Mouse (Mus musculus): Measurements from ENCODE around the gene Gm2916. TPM values are rescaled to one million over a fixed set of nuclear protein-coding genes. Genes with fewer than 3 reads are reported as not detected.
"Not testable (repeated sequence)": the region's sequence is repeated elsewhere in the genome, so short reads cannot be mapped to it uniquely, and the experiment has no call there.

The Gm2916 gene
- polyA plus RNA-seq (2014; fragmentation: Nextera tagmentation; extraction: Ambion mirVana): 0.20 TPM in 2 replicates

GRCm38 (mm10) chr14:3883872-3884271, at the start of gene Gm2916:
TSS of gene Gm2916 (plus strand) at chr14:3884172.
- ATAC-seq (ENCODE audit: low FRiP score); H3K27me3 ChIP-seq (ENCODE audit: control insufficient read depth, insufficient read depth, low read length); H3K4me2 ChIP-seq (replicated peaks; ENCODE audit: low read depth, low read length); DNase-seq (ENCODE audit: low spot score); H3K9ac ChIP-seq (ENCODE audit: low read depth, low read length); H3K4me3 ChIP-seq (ENCODE audit: low read depth, low read length); H3K36me3 ChIP-seq (ENCODE audit: control insufficient read depth, insufficient read depth, low read length); H3K27ac ChIP-seq (ENCODE audit: low read depth, low read length); H3K9me3 ChIP-seq (ENCODE audit: control insufficient read depth, low read length); H3K4me1 ChIP-seq (replicated peaks; ENCODE audit: control insufficient read depth, insufficient read depth, low read length): not testable (repeated sequence)
- no CpG with 5 or more reads among the region's 1 CpGs for WGBS

GRCm38 (mm10) chr14:3845945-3846344, 38.0 kb upstream of the Gm2916 start, which contains the start of gene Gm3033:
TSS of gene Gm3033 (plus strand) at chr14:3846245.
- H3K27ac ChIP-seq (ENCODE audit: low read depth, low read length); ATAC-seq (ENCODE audit: low FRiP score); H3K4me2 ChIP-seq (replicated peaks; ENCODE audit: low read depth, low read length); H3K4me3 ChIP-seq (ENCODE audit: low read depth, low read length); H3K27me3 ChIP-seq (ENCODE audit: control insufficient read depth, insufficient read depth, low read length); H3K9me3 ChIP-seq (ENCODE audit: control insufficient read depth, low read length); H3K9ac ChIP-seq (ENCODE audit: low read depth, low read length); H3K36me3 ChIP-seq (ENCODE audit: control insufficient read depth, insufficient read depth, low read length); H3K4me1 ChIP-seq (replicated peaks; ENCODE audit: control insufficient read depth, insufficient read depth, low read length); DNase-seq (ENCODE audit: low spot score): not testable (repeated sequence)
- no CpG with 5 or more reads among the region's 2 CpGs for WGBS

- H3K27ac ChIP-seq (ENCODE audit: low read depth, low read length); H3K36me3 ChIP-seq (ENCODE audit: control insufficient read depth, insufficient read depth, low read length); H3K9ac ChIP-seq (ENCODE audit: low read depth, low read length); H3K27me3 ChIP-seq (ENCODE audit: control insufficient read depth, insufficient read depth, low read length); H3K4me1 ChIP-seq (replicated peaks; ENCODE audit: control insufficient read depth, insufficient read depth, low read length); H3K4me2 ChIP-seq (replicated peaks; ENCODE audit: low read depth, low read length); DNase-seq (ENCODE audit: low spot score); H3K4me3 ChIP-seq (ENCODE audit: low read depth, low read length); H3K9me3 ChIP-seq (ENCODE audit: control insufficient read depth, low read length); ATAC-seq (ENCODE audit: low FRiP score): not testable (repeated sequence)
- no CpG with 5 or more reads among the region's 2 CpGs for whole genome bisulfite sequencing
Measured at GRCm38 (mm10) chr14:3931456-3931855, 47.5 kb downstream of the Gm2916 start, which contains the start of gene Gm3029. TSS of gene Gm3029 (plus strand) at chr14:3931756.

- not testable (repeated sequence) for H3K4me2 ChIP-seq (replicated peaks; ENCODE audit: low read depth, low read length)
- WGBS: no CpG with 5 or more reads among the region's 2 CpGs
Measured at GRCm38 (mm10) chr14:3963247-3963646, 79.3 kb downstream of the Gm2916 start, which contains the start of gene Gm3095. TSS of gene Gm3095 (plus strand) at chr14:3963547.

More at GRCm38 (mm10) chr14:3963247-3963646, 79.3 kb downstream of the Gm2916 start, which contains the start of gene Gm3095:
- H3K4me3 ChIP-seq (ENCODE audit: low read depth, low read length); H3K27me3 ChIP-seq (ENCODE audit: control insufficient read depth, insufficient read depth, low read length); H3K4me1 ChIP-seq (replicated peaks; ENCODE audit: control insufficient read depth, insufficient read depth, low read length); H3K9ac ChIP-seq (ENCODE audit: low read depth, low read length); DNase-seq (ENCODE audit: low spot score); H3K27ac ChIP-seq (ENCODE audit: low read depth, low read length); H3K9me3 ChIP-seq (ENCODE audit: control insufficient read depth, low read length); H3K36me3 ChIP-seq (ENCODE audit: control insufficient read depth, insufficient read depth, low read length); ATAC-seq (ENCODE audit: low FRiP score): not testable (repeated sequence)

Other genes with a start within 250 kb of the Gm2916 start
- not detected in 2 replicates for gene Gm3012, start 249.7 kb upstream of the Gm2916 start, polyA plus RNA-seq (2014; fragmentation: Nextera tagmentation; extraction: Ambion mirVana)
- 2.7 TPM in 2 replicates for gene Gm3020, start 232.1 kb upstream of the Gm2916 start, polyA plus RNA-seq (2014; fragmentation: Nextera tagmentation; extraction: Ambion mirVana)
- gene Gm3043, start 195.4 kb upstream of the Gm2916 start, polyA plus RNA-seq (2014; fragmentation: Nextera tagmentation; extraction: Ambion mirVana): not detected in 2 replicates
- 0.64 and 1.6 TPM in 2 replicates for gene Gm3002, start 74.1 kb upstream of the Gm2916 start, polyA plus RNA-seq (2014; fragmentation: Nextera tagmentation; extraction: Ambion mirVana)
- 0.17 TPM in 1 of 2 replicates, not detected in the other for gene Gm3033, start 37.9 kb upstream of the Gm2916 start, polyA plus RNA-seq (2014; fragmentation: Nextera tagmentation; extraction: Ambion mirVana)
- not detected in 2 replicates for gene Gm3029, start 47.6 kb downstream of the Gm2916 start, polyA plus RNA-seq (2014; fragmentation: Nextera tagmentation; extraction: Ambion mirVana)
- 0.15 and 0.36 TPM in 2 replicates for gene Gm3095, start 79.4 kb downstream of the Gm2916 start, polyA plus RNA-seq (2014; fragmentation: Nextera tagmentation; extraction: Ambion mirVana)
- not detected in 2 replicates for gene Gm3099, start 114.2 kb downstream of the Gm2916 start, polyA plus RNA-seq (2014; fragmentation: Nextera tagmentation; extraction: Ambion mirVana)
- gene Gm5796, start 139.8 kb downstream of the Gm2916 start, polyA plus RNA-seq (2014; fragmentation: Nextera tagmentation; extraction: Ambion mirVana): 0.31 and 0.66 TPM in 2 replicates
- gene Gm3115, start 199.9 kb downstream of the Gm2916 start, polyA plus RNA-seq (2014; fragmentation: Nextera tagmentation; extraction: Ambion mirVana): not detected in 2 replicates
- gene Gm8108, start 226.4 kb downstream of the Gm2916 start, polyA plus RNA-seq (2014; fragmentation: Nextera tagmentation; extraction: Ambion mirVana): 0.42 TPM in 1 of 2 replicates, not detected in the other